Mouse (Mus musculus): ENCODE data around the gene Mus81.

DNA sequence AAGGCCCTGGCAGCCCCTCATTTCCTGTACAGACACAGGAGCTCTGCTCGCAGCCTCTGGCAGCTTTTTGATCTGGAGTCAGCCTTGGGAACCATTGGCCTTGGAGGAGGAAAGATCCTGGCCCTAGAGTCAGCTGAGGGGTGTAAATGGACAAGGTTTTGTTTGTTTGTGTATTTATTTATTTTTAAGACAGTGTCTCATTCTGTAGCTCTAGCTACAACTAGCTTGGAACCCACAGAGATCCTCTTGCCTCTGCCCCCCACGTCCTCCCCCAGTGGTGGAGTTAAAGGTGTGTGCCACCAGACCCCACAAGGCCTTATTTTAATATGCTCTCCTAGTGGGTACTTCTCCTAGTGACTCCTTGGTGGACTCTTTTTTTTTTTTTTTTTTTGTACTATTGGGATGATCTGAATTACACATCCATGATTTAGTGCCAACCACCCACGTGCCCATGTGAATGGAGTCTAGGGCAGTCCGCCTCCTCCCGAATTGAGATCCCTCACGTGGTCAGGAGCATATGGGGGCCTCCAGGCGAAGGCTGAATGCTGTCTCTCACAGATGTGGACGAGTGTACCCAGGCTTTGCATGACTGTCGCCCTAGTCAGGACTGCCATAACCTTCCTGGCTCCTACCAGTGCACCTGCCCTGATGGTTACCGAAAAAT is 11.1 kb downstream of the Mus81 start:
- no peak for TF ChIP-seq CTCF (IDR thresholded peaks at IDR 0.05; ENCODE audit: low read depth, low read length)
- TF ChIP-seq TAL1 (conservative IDR thresholded peaks at IDR 0.05; ENCODE audit: low read depth, low read length) = no peak
- no peak for TF ChIP-seq GATA1 (IDR thresholded peaks at IDR 0.05; ENCODE audit: borderline replicate concordance, low read length)
- no peak for TF ChIP-seq POLR2AphosphoS5 (IDR thresholded peaks at IDR 0.05; ENCODE audit: insufficient replicate concordance, low read depth, low read length)

All from G1E (cell line).